In genomic region chr6:21047924-21048323, GRCm38 (mm10) we compare ENCODE assay signal across 19 mouse cellular contexts.
"Had no signal": no experiment of that assay in that cellular context is flagged by ENCODE, and none has a peak within 500 bp of the region (broad histone marks: within the 10 kb centered on the region; RNA-seq: fewer than 3 reads in every experiment).

No protein-coding gene starts in this region.

- H3K27ac ChIP-seq: limb, embryonic 12.5 days; limb, embryonic 15.5 days; liver, embryonic 14.5 days; macrophage; midbrain, embryonic 12.5 days; midbrain, embryonic 15.5 days; neural tube, embryonic 12.5 days; neural tube, embryonic 15.5 days; stomach, embryonic 15.5 days had no signal

- H3K9ac ChIP-seq: limb, embryonic 12.5 days; limb, embryonic 15.5 days; liver, embryonic 14.5 days; liver, postnatal 0 days; lung, embryonic 14.5 days; midbrain, embryonic 12.5 days; midbrain, embryonic 15.5 days; neural tube, embryonic 12.5 days; neural tube, embryonic 15.5 days; stomach, embryonic 15.5 days had no signal

- DNase-seq: kidney, postnatal 14 days; kidney, postnatal 4 days; left cerebral cortex, postnatal 4 days; liver, postnatal 0 days; lung, embryonic 14.5 days; retina, postnatal 1 day; right cerebral cortex, postnatal 25 days; spleen, adult 18-20 months; thymus, postnatal 25 days had no signal

- H3K4me1 ChIP-seq: limb, embryonic 12.5 days; limb, embryonic 15.5 days; midbrain, embryonic 12.5 days; midbrain, embryonic 15.5 days; neural tube, embryonic 12.5 days; neural tube, embryonic 15.5 days; stomach, embryonic 15.5 days had no signal

- H3K4me3 ChIP-seq: limb, embryonic 12.5 days; limb, embryonic 15.5 days; midbrain, embryonic 12.5 days; midbrain, embryonic 15.5 days; neural tube, embryonic 12.5 days; neural tube, embryonic 15.5 days; stomach, embryonic 15.5 days had no signal

- ATAC-seq: liver, postnatal 0 days; lung, postnatal 0 days; midbrain, embryonic 15.5 days had no signal

- H3K36me3 ChIP-seq: limb, embryonic 12.5 days; limb, embryonic 15.5 days; midbrain, embryonic 12.5 days; midbrain, embryonic 15.5 days; neural tube, embryonic 12.5 days; neural tube, embryonic 15.5 days; stomach, embryonic 15.5 days had no signal

- H3K27me3 ChIP-seq: limb, embryonic 12.5 days; limb, embryonic 15.5 days; midbrain, embryonic 12.5 days; midbrain, embryonic 15.5 days; neural tube, embryonic 12.5 days; neural tube, embryonic 15.5 days; stomach, embryonic 15.5 days had no signal
